Mouse (Mus musculus): ENCODE results near the gene Kank1.

The Kank1 gene

GRCm38 (mm10) chr19:25404163-25404562 lies 167.4 kb downstream of the Kank1 start:
- DNase-seq (ENCODE audit: low read depth, low spot score): peak; percentile 40

DNA sequence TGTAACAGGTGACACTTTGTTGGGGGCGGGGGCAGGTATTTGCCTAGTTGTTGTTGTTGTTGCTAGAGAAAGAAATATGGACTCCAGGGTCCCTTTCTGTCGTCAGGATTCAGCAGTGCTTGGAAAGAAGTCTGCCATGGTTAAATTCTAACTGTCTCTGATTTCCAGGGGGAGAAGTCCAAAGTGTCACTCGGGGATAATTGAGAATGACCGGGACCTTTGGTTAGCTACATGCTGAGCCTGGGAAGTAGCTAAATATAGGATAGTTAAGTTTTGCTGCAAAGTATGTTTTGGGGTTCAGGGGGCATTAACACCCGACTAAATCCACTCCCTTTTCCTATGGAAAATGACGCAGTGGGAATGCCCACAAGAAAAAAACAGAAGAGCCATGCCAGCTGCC lies 169.2 kb downstream of the Kank1 start:
- no peak for DNase-seq (ENCODE audit: low read depth, low spot score)

GRCm38 (mm10) chr19:25406481-25407184 lies 169.9 kb downstream of the Kank1 start:
- DNase-seq (ENCODE audit: low read depth, low spot score): peak; percentile 81

- DNase-seq (ENCODE audit: low read depth, low spot score): peak; percentile 55
Measured at GRCm38 (mm10) chr19:25407185-25407886, 170.6 kb downstream of the Kank1 start.

DNA sequence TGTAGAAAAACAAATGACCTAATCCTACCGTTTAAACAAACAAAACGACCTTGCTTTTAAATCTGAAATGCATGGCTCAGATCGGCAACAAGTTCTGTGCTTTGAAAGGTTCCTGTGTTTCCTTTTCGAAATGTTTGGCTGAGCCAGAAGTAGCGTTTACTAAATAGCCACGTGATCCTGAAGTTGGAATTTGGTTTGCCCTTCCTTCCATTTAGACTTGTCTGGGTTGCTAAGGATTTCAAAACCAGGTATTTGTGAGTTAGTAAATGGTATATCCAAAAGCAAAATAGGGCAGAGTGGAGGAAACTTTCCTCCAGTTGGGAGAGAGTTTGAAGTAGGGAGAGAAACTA lies 171.1 kb downstream of the Kank1 start:
- no peak for DNase-seq (ENCODE audit: low read depth, low spot score)

- no peak for DNase-seq (ENCODE audit: low read depth, low spot score)
Measured at GRCm38 (mm10) chr19:25409239-25409638, 172.5 kb downstream of the Kank1 start.

DNA sequence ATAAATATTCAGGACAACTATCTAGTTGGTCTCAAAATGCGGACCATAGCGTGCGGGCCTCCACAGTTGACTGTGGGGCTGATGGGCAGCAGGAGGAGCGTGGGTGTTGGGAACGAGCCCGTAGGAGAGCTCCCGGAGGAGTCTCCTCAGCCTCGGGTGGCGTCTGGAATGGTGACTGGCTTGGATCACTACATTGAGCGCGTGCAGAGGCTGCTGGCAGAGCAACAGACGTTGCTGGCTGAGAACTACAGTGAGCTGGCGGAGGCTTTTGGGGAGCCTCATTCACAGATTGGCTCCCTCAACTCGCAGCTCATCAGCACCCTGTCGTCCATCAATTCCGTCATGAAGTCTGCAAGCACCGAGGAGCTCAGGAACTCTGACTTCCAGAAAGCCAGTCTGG lies 174.6 kb downstream of the Kank1 start:
- DNase-seq (ENCODE audit: low read depth, low spot score): no peak

DNA sequence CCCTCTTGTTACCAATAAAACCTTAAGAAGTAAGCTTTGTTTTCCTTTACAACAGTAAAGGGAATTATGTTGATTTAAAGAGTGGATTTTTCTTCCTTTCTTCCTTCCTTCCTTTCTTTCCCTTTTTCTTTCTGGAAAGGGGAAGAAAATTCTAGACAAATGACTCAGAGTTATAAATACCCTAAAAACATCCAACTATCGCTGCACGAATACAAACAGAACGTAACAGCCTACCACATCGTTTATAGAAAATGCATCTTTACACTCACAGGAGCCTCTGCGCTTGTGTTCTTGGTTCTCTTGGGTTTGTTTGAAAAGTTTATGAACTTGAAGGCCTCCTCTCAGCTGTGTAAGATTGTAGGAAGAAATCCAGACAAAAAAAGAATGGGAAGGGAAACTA lies 178.7 kb downstream of the Kank1 start:
- DNase-seq (ENCODE audit: low read depth, low spot score): no peak

DNA sequence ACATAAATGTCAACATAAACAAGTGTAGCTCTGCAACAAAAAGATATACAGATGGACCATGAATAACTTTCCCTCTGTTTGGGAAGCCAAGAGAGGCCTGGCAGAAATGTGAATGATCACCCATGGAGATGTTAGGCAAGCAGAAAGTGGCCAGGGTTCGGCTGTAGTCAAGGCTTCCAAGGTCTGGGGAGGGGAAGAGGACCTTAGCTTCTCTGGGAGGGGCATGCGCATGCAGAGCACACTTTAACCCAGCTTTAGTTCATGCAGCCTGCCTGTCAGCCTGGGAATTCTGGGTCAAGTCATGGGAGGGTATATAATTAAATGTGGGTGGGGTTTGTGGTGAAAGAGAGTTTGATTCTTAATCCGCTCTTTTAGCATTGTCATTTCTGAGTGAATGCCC lies 180.9 kb downstream of the Kank1 start:
- no peak for DNase-seq (ENCODE audit: low read depth, low spot score)

DNA sequence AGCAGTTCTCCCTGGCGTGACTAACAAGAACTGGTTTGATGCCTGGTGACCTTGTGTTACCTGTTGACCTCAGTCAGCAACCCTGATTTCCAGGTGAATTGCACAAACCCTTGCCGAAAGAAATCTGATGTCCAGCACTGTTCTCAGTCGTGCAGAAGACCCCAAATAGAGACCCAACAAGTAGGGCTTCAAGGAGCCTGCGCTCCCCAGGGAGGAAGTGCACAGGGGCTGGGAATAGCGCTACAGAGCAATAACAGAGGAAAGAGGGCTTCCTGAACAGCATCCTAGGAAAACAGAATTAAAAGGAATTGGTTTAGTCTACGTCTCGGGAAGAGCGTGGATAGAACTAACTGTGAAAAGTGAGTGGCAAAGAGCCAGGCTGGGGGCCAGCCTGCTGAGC lies 183.2 kb downstream of the Kank1 start:
- no peak for DNase-seq (ENCODE audit: low read depth, low spot score)

- DNase-seq (ENCODE audit: low read depth, low spot score): no peak
Measured at GRCm38 (mm10) chr19:25422096-25422495, 185.3 kb downstream of the Kank1 start.

DNA sequence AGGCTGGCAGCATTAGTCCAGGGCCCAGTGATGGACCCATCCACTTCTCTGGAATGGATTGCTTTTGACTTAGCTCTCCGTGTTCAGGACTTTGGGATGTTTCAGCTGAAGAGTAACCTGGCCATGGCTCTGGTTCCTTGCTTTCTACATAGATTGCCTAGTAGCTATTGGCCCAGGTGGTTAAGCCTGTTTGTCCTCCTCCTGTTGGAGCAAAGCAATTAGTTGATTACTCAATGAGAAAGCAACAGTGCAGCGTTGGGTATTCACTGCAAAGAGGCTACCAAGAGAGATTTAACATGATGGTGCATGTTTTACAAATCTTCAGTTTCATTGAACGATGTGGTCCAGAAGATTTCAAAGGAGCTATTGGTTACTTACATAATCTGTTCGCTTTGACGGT lies 186.6 kb downstream of the Kank1 start:
- DNase-seq (ENCODE audit: low read depth, low spot score): no peak

GRCm38 (mm10) chr19:25426431-25426830 lies 189.7 kb downstream of the Kank1 start:
- DNase-seq (ENCODE audit: low read depth, low spot score): no peak

DNA sequence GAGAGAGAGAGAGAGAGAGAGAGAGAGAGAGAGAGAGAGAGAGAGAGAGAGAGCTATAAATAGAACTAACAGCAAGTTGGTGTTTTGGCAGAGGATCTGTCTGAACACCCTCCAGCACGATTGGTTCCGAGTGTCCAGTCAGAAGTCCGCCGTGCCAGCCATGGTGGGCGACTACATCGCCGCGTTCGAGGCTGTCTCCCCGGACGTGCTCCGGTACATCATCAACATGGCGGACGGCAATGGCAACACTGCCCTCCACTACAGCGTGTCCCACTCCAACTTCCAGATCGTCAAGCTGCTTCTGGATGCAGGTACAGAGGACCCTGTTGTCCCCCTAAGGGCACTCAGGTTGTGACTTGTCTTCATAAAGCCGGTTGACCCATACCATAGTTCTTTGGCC lies 191.1 kb downstream of the Kank1 start:
- DNase-seq (ENCODE audit: low read depth, low spot score): no peak

GRCm38 (mm10) chr19:25428338-25428962 lies 191.7 kb downstream of the Kank1 start:
- no peak for DNase-seq (ENCODE audit: low read depth, low spot score)

DNA sequence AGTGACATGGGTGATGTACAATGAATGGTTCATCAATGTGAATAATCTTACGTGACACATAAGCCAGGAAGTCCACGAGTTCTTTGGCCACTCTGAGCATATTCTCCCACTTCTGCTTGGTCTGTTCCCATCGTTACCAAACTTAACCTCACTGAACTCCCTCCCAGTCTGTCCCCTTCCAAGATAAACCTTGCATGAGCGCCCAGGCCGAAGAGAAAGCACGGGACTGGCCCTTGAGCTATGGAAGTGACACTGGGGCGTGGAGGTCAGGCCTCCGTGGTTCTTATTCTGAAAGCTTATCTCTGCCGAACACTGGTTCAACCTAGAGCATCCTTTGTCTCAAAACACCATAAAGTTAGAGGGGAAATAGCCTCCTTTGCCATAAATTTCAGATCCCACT lies 194.7 kb downstream of the Kank1 start:
- no peak for DNase-seq (ENCODE audit: low read depth, low spot score)

DNA sequence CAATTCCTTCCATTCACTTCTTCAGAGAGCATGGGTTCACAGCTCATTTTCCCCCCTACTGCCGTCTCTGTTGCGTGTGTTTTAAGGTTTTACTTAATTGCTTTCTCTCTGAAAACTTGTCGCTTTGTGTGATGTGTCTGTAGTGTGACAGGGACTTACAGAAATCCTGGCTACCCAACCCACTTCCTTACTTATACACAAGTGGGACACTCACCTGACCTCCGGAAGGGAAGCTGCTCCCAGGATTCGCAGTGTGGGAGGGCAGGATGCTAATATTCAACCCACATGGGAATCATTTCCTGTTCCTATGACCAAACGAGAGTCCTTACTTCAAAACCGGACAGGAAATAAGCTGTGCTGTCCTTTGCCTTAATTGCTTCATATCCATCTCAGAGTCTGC lies 195.1 kb downstream of the Kank1 start:
- DNase-seq (ENCODE audit: low read depth, low spot score): no peak

DNA sequence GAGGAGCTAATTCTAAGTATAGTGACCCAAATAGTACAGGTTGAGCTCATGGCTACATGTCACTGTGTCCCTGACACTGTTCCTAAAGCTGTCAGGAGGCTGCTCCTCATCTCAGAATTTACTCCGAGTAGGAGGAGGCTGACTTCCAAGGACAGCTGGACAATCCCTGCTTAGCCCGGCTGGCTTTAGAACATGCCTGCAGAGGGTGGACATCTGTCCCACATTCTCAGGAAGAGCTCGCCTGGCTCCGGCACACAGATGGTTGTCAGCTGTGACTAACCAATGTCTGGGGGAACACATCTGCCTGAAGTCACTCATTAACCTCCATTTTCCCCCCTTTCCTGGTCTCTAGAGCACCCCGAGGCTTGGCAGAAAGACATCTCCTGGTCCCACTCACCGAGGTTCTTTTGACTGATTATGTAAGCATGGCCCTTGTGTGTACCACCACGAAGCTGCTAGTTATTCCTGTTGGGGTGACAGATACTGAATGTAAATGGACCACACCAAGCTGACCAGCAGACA lies 196.5 kb downstream of the Kank1 start:
- DNase-seq (ENCODE audit: low read depth, low spot score): no peak

GRCm38 (mm10) chr19:25434345-25434744 lies 197.6 kb downstream of the Kank1 start:
- DNase-seq (ENCODE audit: low read depth, low spot score): no peak

- DNase-seq (ENCODE audit: low read depth, low spot score): no peak
Measured at GRCm38 (mm10) chr19:25434795-25435194, 198.0 kb downstream of the Kank1 start.

GRCm38 (mm10) chr19:25435412-25435811 lies 198.6 kb downstream of the Kank1 start:
- no peak for DNase-seq (ENCODE audit: low read depth, low spot score)

- no peak for DNase-seq (ENCODE audit: low read depth, low spot score)
Measured at GRCm38 (mm10) chr19:25436175-25436574, 199.4 kb downstream of the Kank1 start.
